Mouse (Mus musculus): ENCODE data around the gene Olfr20.

DNA sequence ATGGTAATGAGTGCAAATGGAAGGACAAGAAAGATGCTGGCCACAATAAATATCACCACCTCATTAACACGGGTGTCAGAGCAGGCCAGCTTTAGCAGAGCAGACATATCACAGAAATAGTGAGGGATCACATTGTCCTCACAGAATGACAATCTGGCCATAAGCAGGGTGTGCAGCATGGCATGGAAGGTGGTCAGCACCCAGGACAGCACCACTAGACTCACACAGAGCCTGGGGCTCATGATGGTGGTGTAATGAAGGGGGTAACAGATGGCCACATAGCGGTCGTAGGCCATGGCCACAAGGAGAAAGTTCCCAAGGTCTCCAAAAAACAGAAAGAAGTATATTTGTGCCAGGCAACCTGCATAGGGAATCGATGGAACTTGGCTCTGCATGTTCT, 44.8 kb downstream of the Olfr20 start:
- no peak for TF ChIP-seq CTCF (IDR thresholded peaks at IDR 0.05; ENCODE audit: extremely low read depth, insufficient read depth, insufficient read length, insufficient replicate concordance)
- TF ChIP-seq POLR2A (IDR thresholded peaks at IDR 0.05; ENCODE audit: low read depth, low read length) = no peak
